Mouse (Mus musculus) urinary bladder, postnatal 36 days (tissue): Measurements from ENCODE around the gene Rnf215.
"Not testable (repeated sequence)": the region's sequence is repeated elsewhere in the genome, so short reads cannot be mapped to it uniquely, and the experiment has no call there.

Source experiments
- DNase-seq, 2 experiments: peaks; one replicate each; pipeline ENCODE4 v3.0.0; 2022; ENCODE audit warnings: low spot score in 2 of 2, mixed read lengths in 1 of 2

Gene Rnf215

DNA sequence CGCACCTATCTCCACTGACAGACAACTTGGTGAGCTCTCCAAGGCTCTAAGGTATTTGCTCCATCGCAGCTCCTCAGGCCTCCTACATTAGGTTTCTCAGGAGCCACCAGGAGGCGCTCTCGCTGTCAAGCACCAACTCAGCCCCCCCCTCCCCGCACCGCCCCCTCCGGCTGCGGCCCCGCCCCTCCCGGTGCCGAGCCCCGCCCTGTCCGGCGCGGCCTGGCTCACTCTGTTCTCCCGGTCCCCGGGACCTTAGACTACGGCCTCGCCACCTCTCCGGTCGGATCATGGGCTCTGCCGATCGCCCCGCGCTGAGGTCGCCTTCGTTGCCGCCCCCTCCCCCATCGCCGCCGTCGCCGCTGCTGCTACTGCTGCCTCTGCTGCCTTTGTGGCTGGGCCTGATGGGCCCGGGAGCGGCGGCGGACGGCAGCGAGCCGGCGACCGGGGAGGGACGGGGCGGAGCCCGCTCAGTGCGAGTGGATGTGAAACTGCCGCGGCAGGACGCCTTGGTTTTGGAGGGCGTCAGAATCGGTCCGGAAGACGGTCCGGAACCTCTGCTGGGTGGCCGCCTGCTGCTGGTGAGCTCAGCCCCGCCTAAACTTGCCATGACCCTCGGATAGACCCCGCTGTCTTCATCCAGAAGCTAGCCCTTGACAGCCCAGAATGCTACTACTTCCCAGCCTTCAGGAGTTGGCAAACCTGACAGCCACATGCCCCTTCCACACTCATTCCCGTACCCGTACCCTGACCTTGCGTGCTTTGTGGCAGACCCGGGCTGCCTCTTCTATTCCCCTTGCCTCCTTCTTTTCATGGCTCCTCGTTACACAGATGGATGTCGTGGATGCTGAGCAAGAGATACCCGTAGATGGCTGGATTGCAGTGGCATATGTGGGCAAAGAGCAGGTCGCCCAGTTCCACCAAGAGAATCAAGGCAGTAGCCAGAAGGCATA, at the start of gene Rnf215:
Gene Rnf215 (plus strand): TSS at position 217 of the 950 bp plus-strand sequence.
- peak; percentile 81 to 86 for DNase-seq

DNA sequence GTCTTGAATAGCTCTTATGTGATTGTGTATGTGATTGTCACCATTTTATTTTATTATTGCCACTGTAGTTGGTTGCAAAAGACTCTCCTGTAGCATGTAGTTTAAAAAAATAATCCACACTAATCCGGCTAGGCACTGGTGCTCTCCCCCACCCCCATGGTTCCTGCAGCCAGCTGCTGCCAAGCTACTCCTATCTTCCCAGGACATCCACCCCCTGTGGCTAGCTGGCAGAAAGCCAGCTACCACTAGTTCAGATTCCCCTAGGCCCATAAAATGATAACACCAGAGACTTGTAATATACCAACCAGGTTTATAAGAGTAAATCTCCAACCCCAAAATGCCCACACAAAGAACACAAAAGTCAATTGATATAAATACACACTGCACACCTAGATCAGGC, 48.8 kb upstream of the Rnf215 start:
- DNase-seq = no peak

DNA sequence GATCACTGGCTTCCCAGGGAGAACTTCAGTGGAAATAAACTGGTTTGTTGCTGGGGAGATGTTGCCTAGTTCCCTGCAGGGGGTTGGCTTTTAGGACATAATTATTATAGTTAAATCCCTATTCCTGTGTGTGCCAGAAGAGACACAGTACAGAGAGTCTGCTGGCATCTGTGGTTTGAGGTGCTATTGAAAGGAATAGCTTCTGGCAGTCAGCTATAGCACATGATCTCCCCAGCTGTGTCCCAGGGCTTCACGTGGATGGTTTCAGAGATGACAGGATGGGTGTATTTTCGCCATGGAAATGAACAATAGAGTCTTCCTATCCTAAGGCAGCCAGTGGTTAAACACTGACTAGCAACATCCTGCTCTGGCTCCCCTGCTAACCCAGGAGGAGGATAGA, 47.7 kb upstream of the Rnf215 start:
- DNase-seq = no peak

DNA sequence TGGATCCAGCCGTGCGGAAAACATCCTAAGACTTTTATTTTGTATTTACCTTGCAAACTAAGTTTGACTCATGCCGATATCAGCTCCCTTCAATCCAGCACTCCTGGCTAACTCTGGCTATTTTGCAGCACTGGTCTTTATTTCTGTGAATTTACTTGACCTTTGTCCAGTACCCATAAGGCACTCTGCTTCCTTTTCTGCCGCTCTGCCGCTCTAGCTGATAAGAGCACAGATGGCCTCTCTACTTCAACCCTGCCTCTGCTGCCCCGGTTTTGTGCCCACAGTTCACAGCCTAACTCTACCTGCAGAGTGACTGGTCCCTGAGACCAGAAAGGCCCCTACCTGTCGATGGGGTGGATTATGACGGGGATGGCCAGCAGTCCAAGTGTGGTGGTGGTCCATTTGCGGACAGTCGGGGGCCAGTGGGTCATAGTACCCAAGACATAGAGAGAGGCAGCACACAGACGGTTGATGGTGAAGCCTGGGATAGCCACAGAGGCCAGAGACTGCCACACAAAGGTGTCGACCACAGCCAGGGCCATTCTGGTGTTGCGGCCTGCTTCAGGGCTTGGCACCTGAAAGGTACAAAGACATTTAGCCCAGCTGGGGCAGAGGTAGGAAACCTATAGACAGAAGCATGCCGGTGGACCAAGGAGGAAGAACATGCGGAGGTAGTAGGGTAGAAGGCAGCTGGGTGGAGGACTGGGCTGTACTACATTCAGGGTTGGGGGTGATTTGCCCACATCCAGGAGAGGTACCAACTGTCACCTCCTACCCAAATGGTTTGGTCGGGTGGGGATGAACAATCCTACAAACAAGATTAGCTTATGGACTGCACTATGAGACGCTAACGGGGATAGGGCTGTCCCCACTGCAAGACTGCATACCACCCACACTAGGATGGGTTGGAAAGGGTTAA, 41.3 kb upstream of the Rnf215 start:
- DNase-seq = no peak

DNA sequence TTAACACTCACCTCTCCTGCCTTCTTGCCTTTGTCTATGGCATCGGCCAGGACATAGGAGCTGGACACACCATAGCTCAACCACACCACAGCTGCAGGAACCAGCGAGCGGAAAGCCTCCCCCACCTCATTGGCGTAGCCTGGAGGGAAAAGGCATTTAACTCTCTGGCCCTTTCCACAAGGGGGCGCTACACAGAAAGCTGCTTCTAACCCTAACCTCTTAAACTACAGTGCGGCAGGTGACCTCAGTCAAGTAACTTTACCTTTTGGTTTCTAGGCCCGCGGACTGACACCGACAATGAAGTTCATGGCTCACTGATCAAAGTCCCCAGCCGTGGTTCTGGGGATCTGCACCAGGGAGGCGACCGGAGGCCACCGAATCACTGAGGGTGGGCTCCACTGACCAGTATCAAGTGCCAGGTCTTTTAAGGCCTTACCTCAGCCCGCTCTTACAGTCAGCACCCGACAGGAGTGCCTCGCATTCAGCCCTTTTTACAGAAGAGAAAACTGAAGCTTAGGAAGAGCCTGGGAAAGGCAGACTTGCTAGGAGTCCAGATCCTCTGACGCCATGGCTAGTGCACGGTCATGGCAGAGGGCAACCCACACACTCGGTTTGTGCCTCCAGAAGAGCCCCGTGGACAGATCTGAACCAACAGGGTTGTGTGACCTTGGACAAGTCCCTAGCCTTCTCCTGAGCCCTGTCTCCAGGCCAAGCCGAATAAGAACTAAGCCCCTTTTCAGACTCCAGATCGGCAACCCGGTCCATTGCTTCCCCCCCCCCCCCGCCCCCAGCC, 40.4 kb upstream of the Rnf215 start:
- DNase-seq = peak in 1 of 2 experiments; percentile 56

DNA sequence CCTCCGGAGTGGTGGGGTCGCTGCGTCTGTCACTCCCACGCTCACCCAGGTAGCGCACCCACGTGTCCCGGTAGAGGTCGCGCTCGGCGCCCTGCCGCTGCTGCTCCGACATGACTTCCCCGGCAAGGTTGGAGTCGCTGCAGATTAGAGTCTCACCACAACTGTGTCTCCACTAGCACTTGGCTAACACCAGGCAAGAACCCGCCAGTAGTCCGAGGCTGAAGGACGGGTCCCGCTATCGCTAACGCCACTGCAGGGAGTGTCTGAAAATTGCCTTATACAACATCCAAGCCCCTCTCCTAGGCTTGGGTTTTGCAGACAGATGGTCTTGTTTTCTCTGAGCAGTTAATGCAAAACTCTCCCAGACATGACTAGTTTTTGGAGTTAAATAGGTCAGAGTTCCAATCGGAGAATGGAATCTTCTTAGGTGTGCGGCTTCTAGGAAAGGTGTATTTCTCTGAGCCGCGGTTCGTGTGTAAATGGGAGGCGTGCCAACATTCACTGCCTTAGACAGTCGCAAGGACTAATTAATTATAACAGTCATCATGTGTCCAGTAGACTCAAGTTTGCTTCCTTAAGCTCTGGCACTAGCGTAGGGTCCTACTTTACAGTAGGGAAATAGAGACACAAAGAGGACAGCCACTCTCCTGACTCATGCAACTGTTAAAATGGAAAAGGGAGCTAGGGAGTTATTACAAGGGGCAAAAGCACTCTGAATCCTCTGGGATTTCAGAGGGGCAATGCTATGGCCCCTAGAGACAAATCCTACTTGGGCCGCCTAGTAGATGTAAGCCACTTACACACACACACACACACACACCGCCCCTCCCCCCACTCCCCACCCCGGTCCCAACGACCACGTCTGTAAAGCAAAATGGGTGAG, 39.6 kb upstream of the Rnf215 start, which contains the start of gene Mtfp1:
Gene Mtfp1 (minus strand): TSS at position 275 of the 883 bp plus-strand sequence.
- peak in 1 of 2 experiments; percentile 49 for DNase-seq

DNA sequence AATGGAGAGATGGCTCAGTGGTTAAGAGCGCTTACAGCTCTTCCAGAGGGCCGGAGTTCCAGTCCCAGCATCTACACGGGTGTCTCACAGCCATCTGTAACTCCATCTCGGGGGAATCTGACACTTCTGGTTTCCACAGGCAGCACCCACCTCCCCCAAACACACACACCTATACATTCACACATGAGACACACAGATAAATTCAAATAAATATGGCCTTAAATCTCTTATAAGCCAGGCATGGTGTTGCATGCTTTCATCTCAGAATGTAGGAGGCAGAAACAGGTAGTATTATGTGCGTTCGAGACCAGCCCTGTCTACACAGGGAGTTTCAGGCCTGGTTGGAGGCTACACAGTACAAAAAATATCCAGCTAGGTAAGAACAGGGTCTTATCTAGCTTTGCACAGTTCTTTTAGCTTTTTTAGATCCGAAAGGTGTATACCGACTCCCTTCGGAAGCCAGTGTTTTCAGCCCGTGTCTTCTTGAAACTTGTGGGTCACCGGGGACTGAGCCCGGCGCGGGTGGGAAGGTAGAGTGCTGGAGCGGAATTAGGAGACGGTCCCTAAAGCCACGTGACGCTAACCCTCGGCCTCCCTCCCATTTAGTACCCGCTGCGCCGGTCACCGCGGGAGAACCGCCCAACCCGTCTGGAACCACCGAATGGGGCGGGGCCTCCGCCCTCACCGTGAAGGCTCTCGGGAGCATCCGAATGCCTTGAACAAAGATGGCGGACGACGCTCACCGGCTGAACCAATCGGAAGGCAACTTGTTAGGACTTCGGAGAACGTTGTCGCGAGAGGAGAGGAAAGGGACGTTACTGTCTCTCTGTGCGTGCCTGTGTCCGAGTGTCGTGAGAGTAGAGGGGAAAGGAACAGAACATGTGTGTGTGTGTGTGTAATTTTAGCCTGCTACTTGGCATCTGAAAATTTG, 38.7 kb upstream of the Rnf215 start:
- peak; percentile 96 to 99 for DNase-seq

DNA sequence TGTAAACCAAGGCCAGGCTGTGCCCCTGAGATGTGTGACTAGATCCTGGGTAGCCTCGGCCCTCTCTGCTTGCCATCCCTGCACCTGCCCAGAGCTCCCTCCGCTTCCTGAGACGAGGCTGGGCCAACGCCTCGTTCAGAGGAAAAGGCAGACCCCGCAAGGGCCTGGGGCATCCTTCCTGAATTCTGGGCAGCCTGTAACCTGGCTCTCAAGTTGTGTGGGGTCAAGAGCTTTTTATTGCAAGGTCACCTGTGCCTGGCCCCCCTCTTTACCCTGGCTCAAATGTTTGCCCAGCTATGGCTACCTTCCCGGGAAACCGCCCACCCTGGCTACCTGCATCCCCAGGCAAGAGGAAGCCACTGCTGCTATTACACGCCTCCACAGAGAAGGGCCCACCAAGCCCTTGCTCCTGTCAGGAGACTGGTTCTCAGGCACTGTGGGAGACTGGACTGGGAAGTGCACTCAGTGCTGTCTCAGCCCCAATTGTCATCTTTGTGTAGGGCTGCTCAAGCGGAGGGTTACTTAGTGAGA, 37.8 kb upstream of the Rnf215 start:
- no peak for DNase-seq

DNA sequence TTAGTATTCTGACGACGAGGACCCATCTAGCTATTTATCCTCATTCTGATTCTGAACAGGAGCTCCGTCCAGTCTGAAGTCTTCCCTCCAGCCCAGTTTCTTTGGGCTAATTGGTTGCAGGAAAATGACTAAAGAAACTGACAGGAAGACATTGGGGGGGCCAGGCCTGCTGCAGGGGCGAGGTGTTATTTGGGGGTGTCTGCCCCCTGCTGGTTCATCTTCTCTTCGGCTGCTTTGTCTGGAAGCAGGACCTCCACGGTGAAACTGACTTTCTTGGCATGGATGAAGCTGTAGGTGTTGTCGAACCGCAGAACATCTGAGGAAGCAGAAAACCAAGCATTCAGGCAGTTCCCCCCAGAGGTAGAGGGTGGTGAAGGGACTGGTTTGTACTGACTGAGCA, 36.9 kb upstream of the Rnf215 start:
- DNase-seq = no peak

DNA sequence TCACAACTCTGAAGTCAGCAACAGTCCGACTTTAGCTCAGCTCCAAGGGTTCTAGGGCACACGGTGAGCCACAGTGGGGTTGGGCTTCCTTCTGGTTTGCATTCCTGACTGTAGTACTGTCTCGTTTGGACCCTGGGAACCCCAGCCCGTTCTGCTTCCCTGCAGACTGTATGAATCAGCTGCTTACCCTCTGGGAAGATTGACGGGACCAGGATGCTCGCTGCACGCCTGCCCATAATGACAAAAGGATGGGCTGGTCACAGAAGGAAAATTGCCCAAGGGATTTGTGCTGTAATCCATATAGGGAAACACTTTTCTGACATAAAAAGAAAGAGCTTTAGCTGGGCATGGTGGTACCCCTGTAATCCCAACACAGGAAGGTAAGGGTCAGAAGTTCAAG, 36.2 kb upstream of the Rnf215 start:
- no peak for DNase-seq

DNA sequence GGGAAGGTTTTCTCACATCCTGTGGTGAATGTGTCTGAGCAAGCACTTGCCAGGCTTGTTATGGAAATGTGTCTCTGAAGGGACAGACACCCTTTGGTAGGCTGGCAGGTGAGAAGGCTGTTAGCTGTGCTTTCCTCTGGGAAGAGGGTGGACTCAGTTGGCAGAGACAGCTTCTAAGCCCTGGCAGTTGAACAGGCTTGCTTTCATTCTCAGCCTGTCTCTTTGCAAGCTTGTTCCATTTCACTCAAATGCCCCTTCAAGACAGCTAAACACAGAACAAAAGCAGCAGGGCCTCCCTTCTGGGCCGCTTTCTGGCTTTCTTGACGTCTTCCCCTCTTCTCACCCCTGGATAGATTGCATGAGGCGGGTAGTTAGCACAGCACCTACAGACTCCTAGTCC, 35.6 kb upstream of the Rnf215 start:
- no peak for DNase-seq

DNA sequence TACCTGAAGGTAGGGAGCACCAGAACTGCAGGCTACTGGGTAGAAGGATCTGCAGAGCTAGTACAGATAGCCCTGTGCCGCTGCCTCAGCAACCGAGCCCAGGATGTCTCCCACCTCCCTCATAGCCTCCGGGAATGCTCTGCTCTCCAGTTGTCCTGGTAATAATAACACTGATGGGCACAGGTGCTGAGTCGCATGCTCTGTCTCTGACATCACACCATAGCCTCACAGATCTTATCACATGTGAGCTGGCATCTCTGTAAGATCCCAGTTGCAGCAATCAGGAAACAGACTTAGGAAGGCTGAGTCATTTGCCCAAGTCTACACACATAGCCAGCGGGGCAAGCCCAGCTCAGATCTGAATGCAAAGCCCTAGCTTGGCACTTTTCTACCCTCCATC, 33.2 kb upstream of the Rnf215 start:
- peak; percentile 10 to 12 for DNase-seq

DNA sequence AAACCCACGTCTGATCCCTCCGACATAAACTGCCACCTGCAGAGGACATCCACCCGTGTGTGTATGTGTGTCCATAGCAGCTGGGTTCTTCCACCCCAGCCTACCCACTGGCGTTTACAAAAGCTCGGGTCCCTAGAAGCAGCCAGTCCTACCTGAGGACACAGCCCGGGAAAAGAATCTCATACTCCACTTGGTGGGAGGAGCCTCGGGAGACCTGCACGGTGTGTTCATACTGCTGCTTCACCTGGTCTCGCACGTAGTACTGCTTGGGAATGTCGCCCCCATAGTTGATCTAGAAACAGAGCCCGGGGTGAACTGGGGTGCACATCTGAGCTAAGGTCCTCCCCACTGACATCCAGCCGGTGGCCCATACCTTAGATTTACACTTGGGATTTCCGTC, 31.5 kb upstream of the Rnf215 start:
- DNase-seq = no peak

DNA sequence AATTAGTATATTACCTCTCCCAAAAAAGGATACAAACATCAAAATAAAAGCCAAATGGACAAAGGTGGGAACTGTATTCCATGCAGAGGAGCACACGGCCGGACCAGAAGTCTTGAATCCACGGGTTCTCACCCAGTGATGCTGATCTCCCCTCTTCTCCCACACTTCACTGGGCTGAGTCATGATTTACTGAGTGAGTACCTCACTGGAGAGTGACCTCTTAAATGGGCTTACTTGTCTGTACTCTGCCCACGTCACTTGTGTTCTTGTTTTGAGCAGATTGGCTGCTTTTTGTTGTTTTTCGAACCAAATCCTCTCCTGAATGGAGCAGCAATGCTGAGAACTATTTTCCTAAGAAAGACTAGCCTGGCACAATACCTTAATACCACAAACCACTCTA, 30.0 kb upstream of the Rnf215 start:
- DNase-seq = no peak

DNA sequence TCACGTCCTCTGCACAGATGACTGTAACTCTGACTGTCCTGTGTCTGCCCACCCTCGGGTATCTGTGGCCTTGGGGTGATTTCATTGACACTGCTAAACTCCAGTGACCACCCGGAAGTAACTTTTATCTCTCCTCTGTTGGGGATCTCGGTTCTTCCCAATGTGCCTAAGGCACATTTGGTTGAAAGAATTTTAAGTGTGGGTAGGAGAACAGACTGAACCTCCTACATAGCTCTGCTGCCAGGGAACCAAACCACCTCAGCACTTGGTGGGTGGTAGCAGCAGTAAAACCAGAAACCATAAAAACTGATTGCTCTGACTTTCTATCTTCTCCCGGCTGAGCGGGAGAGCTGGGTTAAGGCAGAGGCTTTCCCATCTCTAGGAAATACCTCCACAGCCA, 29.6 kb upstream of the Rnf215 start:
- no peak for DNase-seq

DNA sequence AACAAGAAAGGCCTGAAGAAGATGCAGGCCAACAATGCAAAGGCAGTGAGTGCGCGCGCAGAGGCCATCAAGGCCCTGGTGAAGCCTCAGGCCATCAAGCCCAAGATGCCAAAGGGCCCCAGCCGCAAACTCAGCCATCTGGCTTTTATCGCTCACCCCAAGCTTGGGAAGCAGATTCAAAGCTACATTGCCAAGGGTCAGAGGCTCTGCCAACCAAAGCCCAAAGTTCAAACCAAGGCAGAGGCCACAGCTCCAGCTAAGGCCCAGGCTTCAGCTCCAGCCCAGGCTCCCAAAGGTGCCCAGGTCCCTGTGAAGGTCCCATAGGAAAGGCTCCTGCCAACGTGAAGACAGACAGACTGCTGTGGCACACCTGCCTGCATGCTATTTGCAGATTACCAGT, 27.1 kb upstream of the Rnf215 start:
- DNase-seq = not testable (repeated sequence)

DNA sequence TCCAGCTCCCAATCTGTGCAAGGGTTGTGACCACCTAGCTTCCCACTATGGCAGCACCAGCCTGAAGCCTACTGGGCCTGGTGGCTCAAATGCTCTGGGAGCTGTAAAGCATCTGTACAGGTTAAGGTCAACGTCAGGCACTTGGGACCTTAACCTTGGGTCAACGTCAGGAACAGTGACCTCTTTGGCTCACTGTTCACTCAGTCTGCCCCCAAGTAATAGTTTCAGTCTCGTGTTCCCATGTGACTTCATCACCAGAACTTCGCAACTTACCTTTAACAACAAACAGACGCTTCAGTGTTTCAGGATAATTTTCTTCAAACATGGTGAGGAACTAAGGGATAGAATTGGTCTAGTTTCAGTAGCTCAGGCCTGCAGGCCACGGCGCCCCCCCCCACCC, 26.3 kb upstream of the Rnf215 start:
- no peak for DNase-seq

DNA sequence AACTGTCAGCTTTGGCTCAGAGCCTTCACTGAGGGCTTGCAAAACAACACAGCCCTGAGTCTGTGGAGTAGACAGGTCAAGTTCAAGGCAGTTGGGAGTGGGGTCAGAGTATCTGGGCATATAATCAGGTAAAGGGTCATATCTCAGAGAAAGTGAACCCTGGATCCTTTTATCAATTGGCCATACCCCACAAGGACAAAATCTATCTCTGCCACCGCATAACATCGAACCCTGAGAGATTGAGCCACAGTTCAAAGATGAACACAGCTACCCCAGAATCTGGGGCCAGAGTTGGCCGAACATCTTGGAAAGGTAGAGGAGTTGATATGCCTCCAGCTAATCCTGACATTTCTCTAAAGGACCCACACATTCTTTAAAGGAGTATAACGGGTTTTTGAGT, 23.0 kb upstream of the Rnf215 start:
- DNase-seq = no peak

DNA sequence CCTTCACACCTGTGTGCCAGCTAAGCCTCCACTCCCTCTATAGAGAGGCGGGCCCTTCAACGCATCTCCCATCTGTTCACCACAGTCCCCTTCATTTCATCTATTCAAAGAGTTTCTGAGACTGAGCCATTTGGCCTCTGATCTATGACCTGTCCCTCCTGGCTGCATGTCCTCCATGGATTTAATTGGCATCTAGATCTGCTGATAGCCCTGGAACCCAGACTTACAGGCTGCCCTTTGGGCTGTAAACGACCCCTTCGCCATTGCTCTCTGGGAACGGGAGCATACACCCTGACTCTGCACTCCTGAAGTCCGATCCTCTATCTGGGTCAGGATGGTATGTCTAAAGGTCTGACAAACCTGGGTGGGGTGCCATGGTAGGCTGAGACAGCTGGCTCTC, 22.1 kb upstream of the Rnf215 start:
- DNase-seq = no peak
